Mouse (Mus musculus) small intestine, adult 2 months (tissue): ENCODE data around the gene Islr2.

Source experiments
- CTCF ChIP-seq: fragments of 200-500 bp; IDR thresholded peaks from 2 replicates; pipeline ENCODE4 v1.5.1; 2012; ENCODE audit warnings: low read depth, mild to moderate bottlenecking, control low read depth, inconsistent platforms, low read length, moderate library complexity, mixed read lengths; ENCODE audit not compliant: insufficient replicate concordance, insufficient read length; ENCODE audit errors: extremely low read depth
- POLR2A ChIP-seq: fragments of 200-500 bp; IDR thresholded peaks from 2 replicates; pipeline ENCODE4 v1.6.1; 2012; ENCODE audit warnings: low read depth, mild to moderate bottlenecking, control low read depth, inconsistent platforms, low read length, moderate library complexity

- TF ChIP-seq CTCF: no peak
- TF ChIP-seq POLR2A: no peak
Observed at GRCm38 (mm10) chr9:58224356-58224755, 20.2 kb upstream of the Islr2 start.
